Mouse (Mus musculus) C2C12 (cell line): ENCODE data around the gene Arfip2.

Experiments
- CTCF ChIP-seq: IDR thresholded peaks from one replicate; pipeline ENCODE4 v1.5.1; 2011; ENCODE audit not compliant: control insufficient read depth, insufficient read depth, insufficient read length
- MYOD1 ChIP-seq: IDR thresholded peaks from one replicate; pipeline ENCODE4 v1.6.1; 2011; ENCODE audit warnings: low read depth; ENCODE audit not compliant: control insufficient read depth, insufficient read length

DNA sequence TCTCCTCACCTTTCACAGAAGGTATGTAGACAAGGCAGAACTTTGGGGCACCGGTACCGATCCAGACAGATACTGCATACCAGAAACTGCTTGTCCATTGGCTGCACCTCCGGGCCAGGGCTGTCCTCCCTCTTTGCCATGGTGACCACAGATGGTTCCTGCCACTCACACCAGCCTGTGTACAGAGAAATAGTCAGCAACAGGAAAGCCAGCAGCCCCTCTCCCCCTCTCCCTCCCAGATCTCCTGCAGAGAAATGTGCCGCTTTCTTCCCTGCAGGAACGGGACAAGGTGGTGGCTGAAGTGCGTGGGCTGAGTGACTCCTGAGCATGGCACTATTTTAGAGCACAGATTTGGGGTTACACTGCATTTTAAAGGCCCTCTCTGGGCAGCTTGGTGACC, 14.8 kb downstream of the Arfip2 start:
- no peak for TF ChIP-seq CTCF
- TF ChIP-seq MYOD1: no peak
